Mouse (Mus musculus) C2C12 (cell line): ENCODE results near the gene Mef2d. TPM values are rescaled to one million over a fixed set of nuclear protein-coding genes. Genes with fewer than 3 reads are reported as not detected.

ENCODE experiments used
- H3K27me3 ChIP-seq: one replicate; pipeline ENCODE4 v1.6.1; 2011; ENCODE audit not compliant: control insufficient read depth, insufficient read depth, insufficient read length
- H3K36me3 ChIP-seq: one replicate; pipeline ENCODE4 v1.6.1; 2011; ENCODE audit not compliant: control insufficient read depth, insufficient read depth
- H3K4me3 ChIP-seq: one replicate; pipeline ENCODE4 v1.5.1; 2011; ENCODE audit warnings: mild to moderate bottlenecking, control low read depth; ENCODE audit not compliant: poor library complexity, insufficient read depth, severe bottlenecking
- H3K79me2 ChIP-seq: one replicate; pipeline ENCODE4 v1.6.1; 2011; ENCODE audit not compliant: control insufficient read depth, insufficient read depth
- H3K79me3 ChIP-seq: one replicate; pipeline ENCODE4 v1.6.1; 2011; ENCODE audit warnings: low read depth, control low read depth
- H3ac ChIP-seq: one replicate; pipeline ENCODE3; 2011; ENCODE audit warnings: low read depth; ENCODE audit not compliant: control insufficient read depth, insufficient read length
- CEBPB ChIP-seq: IDR thresholded peaks from one replicate; pipeline ENCODE4 v1.6.1; 2011; ENCODE audit warnings: low read depth, mild to moderate bottlenecking, control low read depth, moderate library complexity
- CTCF ChIP-seq: IDR thresholded peaks from one replicate; pipeline ENCODE4 v1.5.1; 2011; ENCODE audit not compliant: control insufficient read depth, insufficient read depth, insufficient read length
- FOSL1 ChIP-seq: IDR thresholded peaks from one replicate; pipeline ENCODE4 v1.8.0; 2011; ENCODE audit warnings: mild to moderate bottlenecking, low read length; ENCODE audit not compliant: poor library complexity, insufficient read depth, severe bottlenecking
- MAX ChIP-seq: IDR thresholded peaks from one replicate; pipeline ENCODE4 v1.6.1; 2011; ENCODE audit warnings: mild to moderate bottlenecking, control low read depth
- MYOD1 ChIP-seq: IDR thresholded peaks from one replicate; pipeline ENCODE4 v1.6.1; 2011; ENCODE audit warnings: low read depth; ENCODE audit not compliant: control insufficient read depth, insufficient read length
- MYOG ChIP-seq: IDR thresholded peaks from one replicate; pipeline ENCODE4 v1.6.1; 2011; ENCODE audit not compliant: control insufficient read depth, insufficient read length; ENCODE audit errors: extremely low read depth
- USF1 ChIP-seq: IDR thresholded peaks from one replicate; pipeline ENCODE4 v1.6.1; 2011; ENCODE audit warnings: low read depth, mild to moderate bottlenecking, control low read depth, moderate library complexity
- long read RNA-seq, 2 experiments: library from polyadenylated mRNA; unstranded; transcript quantifications; one replicate each; pipeline ENCODE4 v2.0.0; 2019 to 2020
- polyA plus RNA-seq: library from polyadenylated mRNA; unstranded; fragments of >200 nt; fragmentation: generic; extraction: Trizol; gene quantifications from one replicate; pipeline ENCODE4 v1.2.1, GENCODE M21; 2012; ENCODE audit warnings: missing spikeins

Mef2d gene
- polyA plus RNA-seq, result 35.3 TPM
- long read RNA-seq, experiment 1, full-length matches to known transcripts, result 1 of 11 reads
- long read RNA-seq, experiment 1, partial matches to known transcripts, result 6 of 11 reads
- long read RNA-seq, experiment 1, other reads (novel, unspliced or antisense), result 4 of 11 reads
- long read RNA-seq, experiment 2, full-length matches to known transcripts, result 42 of 119 reads
- long read RNA-seq, experiment 2, partial matches to known transcripts, result 32 of 119 reads
- long read RNA-seq, experiment 2, other reads (novel, unspliced or antisense), result 45 of 119 reads

GRCm38 (mm10) chr3:88141787-88142523 is at the start of gene Mef2d:
Gene Mef2d (plus strand): TSS chr3:88142372.
- Histone ChIP-seq H3K36me3 (peaks cover 5% of the 10 kb centered on the region), H3K4me3 (peak within 1 kb of the TSS; percentile 90), H3K79me2 (peaks cover 46% of the 10 kb centered on the region), H3K79me3 (peaks cover 38% of the 10 kb centered on the region), H3K27me3 (no peaks in the 10 kb centered on the region), H3ac (peak within 1 kb of the TSS; percentile 65)
- no peak for TF ChIP-seq CEBPB
- TF ChIP-seq MYOG, result no peak
- no peak for TF ChIP-seq MYOD1
- TF ChIP-seq USF1, result no peak
- TF ChIP-seq MAX, result peak; percentile 88
- no peak for TF ChIP-seq CTCF

- no peak overlapping the region for H3ac ChIP-seq
- no peaks in the 10 kb centered on the region for H3K79me2 ChIP-seq
- H3K36me3 ChIP-seq, result peaks cover 69% of the 10 kb centered on the region
- no peaks in the 10 kb centered on the region for H3K79me3 ChIP-seq
- H3K4me3 ChIP-seq, result no peak overlapping the region
- no peaks in the 10 kb centered on the region for H3K27me3 ChIP-seq
- TF ChIP-seq MAX (no peak), MYOG (no peak), USF1 (no peak), MYOD1 (no peak), FOSL1 (no peak), CEBPB (no peak), CTCF (no peak)
Measured at GRCm38 (mm10) chr3:88094126-88094525, 48.0 kb upstream of the Mef2d start.

GRCm38 (mm10) chr3:88097666-88098065 is 44.5 kb upstream of the Mef2d start:
- TF ChIP-seq CTCF (no peak), MAX (no peak)
- H3K79me3 ChIP-seq, result no peaks in the 10 kb centered on the region
- no peak overlapping the region for H3ac ChIP-seq
- H3K36me3 ChIP-seq, result peaks cover 69% of the 10 kb centered on the region
- H3K79me2 ChIP-seq, result no peaks in the 10 kb centered on the region
- H3K27me3 ChIP-seq, result no peaks in the 10 kb centered on the region
- no peak overlapping the region for H3K4me3 ChIP-seq

GRCm38 (mm10) chr3:88100251-88100650 is 41.9 kb upstream of the Mef2d start:
- H3ac ChIP-seq, result no peak overlapping the region
- H3K4me3 ChIP-seq, result no peak overlapping the region
- H3K36me3 ChIP-seq, result peaks cover 71% of the 10 kb centered on the region
- TF ChIP-seq CTCF, result no peak
- no peak for TF ChIP-seq USF1
- no peak for TF ChIP-seq MAX
- TF ChIP-seq CEBPB, result no peak
- TF ChIP-seq FOSL1, result no peak
- no peak for TF ChIP-seq MYOG
- no peak for TF ChIP-seq MYOD1
- no peaks in the 10 kb centered on the region for H3K79me3 ChIP-seq
- H3K27me3 ChIP-seq, result no peaks in the 10 kb centered on the region
- H3K79me2 ChIP-seq, result no peaks in the 10 kb centered on the region

- Histone ChIP-seq H3K27me3 (no peaks in the 10 kb centered on the region), H3ac (no peak overlapping the region), H3K36me3 (peaks cover 76% of the 10 kb centered on the region), H3K79me2 (no peaks in the 10 kb centered on the region), H3K4me3 (no peak overlapping the region), H3K79me3 (no peaks in the 10 kb centered on the region)
- no peak for TF ChIP-seq MAX
- no peak for TF ChIP-seq MYOD1
Measured at GRCm38 (mm10) chr3:88101736-88102135, 40.4 kb upstream of the Mef2d start.

GRCm38 (mm10) chr3:88102196-88102595 is 40.0 kb upstream of the Mef2d start:
- TF ChIP-seq MAX (no peak), FOSL1 (no peak), USF1 (no peak), CTCF (no peak), MYOD1 (no peak), CEBPB (no peak), MYOG (no peak)
- Histone ChIP-seq H3ac (no peak overlapping the region), H3K27me3 (no peaks in the 10 kb centered on the region), H3K36me3 (peaks cover 73% of the 10 kb centered on the region), H3K79me2 (no peaks in the 10 kb centered on the region), H3K79me3 (no peaks in the 10 kb centered on the region), H3K4me3 (no peak overlapping the region)
